Mouse (Mus musculus) frontal cortex, postnatal 25 days (tissue): ENCODE data around the gene Rapgef4.
A peak's percentile ranks its signal among the peaks of the same experiment; 100 is the strongest.

ENCODE experiments used
- DNase-seq, 2 experiments: peaks; one replicate each; pipeline ENCODE4 v3.0.0; 2022; ENCODE audit warnings: low spot score in 2 of 2

Rapgef4 gene

GRCm38 (mm10) chr2:72269651-72270341, 288.8 kb downstream of the Rapgef4 start:
- DNase-seq, result no peak

DNA sequence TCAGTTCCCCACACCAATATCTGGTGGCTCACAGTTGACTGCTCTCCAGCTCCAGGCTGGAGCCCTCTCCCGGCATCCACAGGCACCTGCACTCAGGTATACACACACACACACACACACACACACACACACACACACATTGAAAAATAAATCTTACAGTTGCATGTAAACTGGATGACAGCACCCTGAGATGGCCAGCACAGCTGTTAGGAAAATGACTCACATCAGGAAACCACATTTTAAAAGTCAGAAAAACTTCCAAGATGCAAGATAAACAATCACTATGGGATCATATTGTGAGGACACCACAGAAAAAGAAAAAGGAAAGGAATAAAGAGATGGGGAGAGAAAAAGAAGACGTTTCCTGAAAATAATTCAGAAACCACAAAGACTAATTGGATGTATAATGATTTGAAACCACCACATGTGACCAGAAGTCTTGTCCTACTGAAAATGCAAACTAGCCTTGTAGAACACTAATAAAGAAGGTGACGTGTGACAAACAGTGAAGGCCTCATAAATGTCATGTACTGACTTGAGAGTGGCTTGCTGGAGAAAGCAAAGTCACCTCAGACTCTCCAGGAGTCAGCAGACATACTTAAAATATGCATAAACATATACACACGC, 297.3 kb downstream of the Rapgef4 start:
- DNase-seq, result no peak

DNA sequence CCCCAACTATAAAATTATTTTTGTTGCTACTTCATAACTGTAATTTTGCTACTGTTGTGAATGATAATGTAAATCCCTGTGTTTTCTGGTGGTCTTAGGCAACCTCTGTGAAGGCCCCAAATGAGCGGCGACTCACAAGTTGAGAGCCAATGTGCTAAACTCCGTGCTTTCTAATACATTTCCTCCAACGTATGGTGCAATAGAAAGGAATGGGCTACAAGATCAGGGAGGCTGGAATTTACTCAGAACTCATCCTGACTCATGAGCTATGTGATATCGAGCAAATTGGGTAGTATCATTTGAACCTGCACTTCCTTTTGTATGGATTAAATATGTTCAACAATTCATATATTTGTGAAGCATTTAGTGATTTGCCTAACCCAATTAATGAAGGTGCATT, 299.5 kb downstream of the Rapgef4 start:
- no peak for DNase-seq

GRCm38 (mm10) chr2:72281971-72282370, 300.9 kb downstream of the Rapgef4 start:
- no peak for DNase-seq

- no peak for DNase-seq
These were observed 301.7 kb downstream of the Rapgef4 start for GRCm38 (mm10) chr2:72282733-72283132.

DNA sequence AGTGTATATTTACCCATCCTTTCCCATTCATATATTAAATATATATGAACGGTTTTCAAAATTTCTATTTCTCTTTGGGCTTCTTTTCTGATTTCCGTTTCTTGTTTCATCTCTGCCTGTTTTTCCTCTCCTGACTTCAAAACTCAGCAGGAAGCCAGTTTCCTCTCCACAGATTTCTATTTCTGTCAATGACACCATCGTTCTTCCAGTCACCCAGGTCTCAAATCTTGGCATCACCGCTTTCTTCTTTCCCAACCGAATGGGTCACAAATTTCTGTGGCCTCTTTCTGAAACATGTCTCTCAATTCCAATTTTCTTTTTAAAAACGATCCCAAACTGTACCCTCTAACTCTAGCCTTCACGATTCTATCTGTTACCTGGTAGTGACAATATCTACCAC, 303.6 kb downstream of the Rapgef4 start:
- no peak for DNase-seq

DNA sequence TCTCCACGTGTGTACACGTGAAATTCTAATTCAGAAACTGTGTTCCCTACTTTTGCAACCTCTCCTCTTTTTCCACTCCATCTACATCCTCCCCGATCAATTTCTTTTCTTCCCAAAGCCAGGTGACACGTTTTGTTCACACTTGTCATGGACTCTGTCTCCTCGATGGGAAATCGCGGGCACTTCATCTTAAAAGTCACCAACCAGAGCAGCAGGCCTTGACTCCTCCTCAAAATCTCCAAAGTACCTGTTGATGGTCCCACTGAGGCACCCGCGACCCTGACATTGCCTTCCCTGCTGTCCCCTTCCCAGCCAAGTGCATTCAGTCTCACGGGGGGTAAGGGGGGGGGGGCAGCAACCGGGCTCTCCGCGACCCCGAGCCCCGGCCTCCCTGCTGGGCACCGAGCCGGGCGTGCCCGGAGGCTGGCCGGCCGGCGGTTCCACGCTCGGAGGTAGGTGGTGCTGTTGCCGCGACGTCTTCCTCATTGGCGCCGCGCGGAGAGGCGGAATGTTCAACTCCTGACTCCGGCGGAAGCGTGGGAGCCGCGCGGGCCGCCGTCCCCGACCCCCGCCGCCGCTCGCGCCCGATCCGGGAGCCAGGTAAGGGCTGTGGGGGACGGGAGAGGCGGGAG, 304.3 kb downstream of the Rapgef4 start, which contains the start of gene Map3k20:
Gene Map3k20, plus strand, starts transcription at position 382 of the 632 bp plus-strand sequence.
- peak in 1 of 2 experiments; percentile 14 for DNase-seq

GRCm38 (mm10) chr2:72285888-72286661, 305.0 kb downstream of the Rapgef4 start:
- no peak for DNase-seq

GRCm38 (mm10) chr2:72287142-72287541, 306.1 kb downstream of the Rapgef4 start:
- no peak for DNase-seq

GRCm38 (mm10) chr2:72288932-72289534, 308.0 kb downstream of the Rapgef4 start:
- no peak for DNase-seq

GRCm38 (mm10) chr2:72291103-72291502, 310.1 kb downstream of the Rapgef4 start:
- DNase-seq, result no peak

DNA sequence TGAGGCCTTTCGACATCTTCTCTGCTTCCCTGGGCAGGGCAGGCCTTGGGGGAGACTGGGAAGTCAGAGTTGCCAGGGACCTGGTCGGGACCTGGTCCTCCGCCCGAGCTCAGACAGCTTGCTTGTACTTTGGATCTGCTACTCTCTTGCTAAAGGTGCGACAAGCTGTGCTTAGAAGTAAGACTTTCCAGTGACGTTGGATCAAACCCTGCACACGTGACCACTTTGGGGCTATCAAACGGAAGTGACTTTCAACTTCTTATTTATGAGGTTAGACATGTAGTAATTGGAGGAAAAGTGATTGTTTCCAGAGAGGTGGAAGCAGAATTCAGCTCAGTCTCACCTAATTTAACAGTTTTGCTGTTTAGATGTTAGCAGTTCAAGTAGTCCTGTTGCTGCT, 311.5 kb downstream of the Rapgef4 start:
- DNase-seq, result no peak

- DNase-seq, result no peak
These were observed 314.0 kb downstream of the Rapgef4 start for GRCm38 (mm10) chr2:72294994-72295393.

DNA sequence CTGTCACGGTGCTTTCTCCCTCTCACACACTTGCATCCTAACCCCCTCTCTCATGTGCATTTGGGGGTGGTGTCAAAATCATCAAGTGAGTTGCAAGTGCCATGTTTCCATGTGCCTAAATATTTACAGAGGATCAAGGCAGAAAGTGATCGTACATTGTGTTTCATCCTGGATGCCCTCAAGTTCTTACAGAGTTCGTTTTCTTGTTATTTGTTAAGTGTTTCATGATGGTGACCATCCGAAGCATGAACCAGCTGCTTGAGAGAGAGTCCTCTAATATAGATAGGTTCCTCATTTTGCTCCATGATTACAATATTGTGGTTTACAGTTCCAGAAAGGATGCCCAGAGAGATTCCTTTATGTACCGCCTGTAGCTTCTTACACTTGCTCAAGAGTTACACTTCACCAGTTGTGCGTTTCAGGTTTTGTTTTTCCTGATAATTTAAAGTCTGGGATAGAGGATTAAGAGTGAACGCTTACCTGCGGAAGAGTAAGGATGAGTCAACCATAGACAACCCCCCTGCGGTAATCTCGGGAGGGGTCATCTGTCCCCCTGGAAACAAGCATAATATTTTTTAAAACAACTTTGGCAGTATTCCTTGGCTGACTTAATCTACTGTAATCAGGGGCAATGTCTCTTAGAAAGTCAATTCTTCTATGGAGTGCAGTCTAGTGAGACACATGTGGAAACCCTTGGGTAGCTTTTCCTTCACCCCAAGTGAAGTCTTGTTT, 316.1 kb downstream of the Rapgef4 start:
- no peak for DNase-seq

DNA sequence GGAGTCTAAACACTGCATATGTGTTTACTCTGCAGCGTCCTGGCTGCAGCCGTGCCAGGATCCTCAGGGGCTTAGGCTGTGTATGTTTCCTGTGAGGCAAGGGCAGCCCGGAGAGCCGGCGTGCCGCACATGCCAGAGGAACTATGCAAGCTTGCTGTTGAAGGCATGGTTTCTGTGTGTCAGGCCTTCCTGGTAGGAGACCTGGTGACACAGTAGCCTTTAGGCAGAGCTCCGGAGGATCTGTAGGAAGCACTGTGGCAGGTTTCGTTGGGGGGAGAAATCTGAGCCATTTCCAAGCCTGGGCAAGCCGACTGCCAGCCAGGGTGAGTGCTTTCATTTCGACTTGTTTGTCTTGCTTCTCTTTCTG, 316.7 kb downstream of the Rapgef4 start:
- DNase-seq, result no peak

- no peak for DNase-seq
These were observed 317.4 kb downstream of the Rapgef4 start for GRCm38 (mm10) chr2:72298406-72298805.

- no peak for DNase-seq
These were observed 320.3 kb downstream of the Rapgef4 start for GRCm38 (mm10) chr2:72301194-72301916.

GRCm38 (mm10) chr2:72305738-72306137, 324.7 kb downstream of the Rapgef4 start:
- DNase-seq, result no peak
